Mouse (Mus musculus) thymus, adult 2 months (tissue): Measurements from ENCODE around the gene Epha5. TPM values are rescaled to one million over a fixed set of nuclear protein-coding genes. Genes with fewer than 3 reads are reported as not detected.

Source experiments
- DNase-seq: peaks from one replicate; pipeline ENCODE4 v3.0.0; 2021
- H3K27ac ChIP-seq: fragments of 200-500 bp; 2 replicates; pipeline ENCODE4 v1.5.1; 2012; ENCODE audit warnings: low read length, control low read depth; ENCODE audit not compliant: control insufficient read depth, insufficient read depth
- H3K27me3 ChIP-seq: fragments of 200-500 bp; 2 replicates; pipeline ENCODE4 v1.6.1; 2012; ENCODE audit warnings: mild to moderate bottlenecking, low read length, moderate library complexity, mixed read lengths; ENCODE audit not compliant: control insufficient read depth, insufficient read depth
- H3K36me3 ChIP-seq: fragments of 200-500 bp; 2 replicates; pipeline ENCODE4 v1.6.1; 2012; ENCODE audit warnings: mild to moderate bottlenecking, low read length, moderate library complexity; ENCODE audit not compliant: control insufficient read depth, insufficient read depth
- H3K4me1 ChIP-seq: fragments of 200-500 bp; replicated peaks from 2 replicates; pipeline ENCODE4 v1.6.1; 2012; ENCODE audit warnings: low read length; ENCODE audit not compliant: control insufficient read depth, insufficient read depth
- H3K4me3 ChIP-seq: fragments of 200-500 bp; 2 replicates; pipeline ENCODE4 v1.5.1; 2012; ENCODE audit warnings: mild to moderate bottlenecking, low read length, control low read depth, moderate library complexity; ENCODE audit not compliant: control insufficient read depth, insufficient read depth
- CTCF ChIP-seq: fragments of 200-500 bp; IDR thresholded peaks from 2 replicates; pipeline ENCODE4 v1.5.1; 2012; ENCODE audit warnings: mild to moderate bottlenecking, control low read depth, low read length, moderate library complexity, borderline replicate concordance; ENCODE audit not compliant: control insufficient read depth, poor library complexity, insufficient read depth; ENCODE audit errors: extremely low read depth
- POLR2A ChIP-seq: fragments of 200-500 bp; IDR thresholded peaks from 2 replicates; pipeline ENCODE4 v1.6.1; 2012; ENCODE audit warnings: mild to moderate bottlenecking, low read length, control low read depth, moderate library complexity; ENCODE audit not compliant: control insufficient read depth, poor library complexity, insufficient read depth; ENCODE audit errors: extremely low read depth
- WGBS: fragments of 180-500 bp; shearing (Covaris S2); methylation state at CpG from one replicate; pipeline ENCODE4 v1.1.7; 2018; 5-methylcytosine and 5-hydroxymethylcytosine counted together
- polyA plus RNA-seq: library from polyadenylated mRNA; depleted of rRNA; stranded (reverse); fragments of >200 nt; gene quantifications from 2 replicates; pipeline ENCODE4 v1.2.3, GENCODE M21; 2012

The Epha5 gene
- polyA plus RNA-seq, 1 experiment, result not detected

DNA sequence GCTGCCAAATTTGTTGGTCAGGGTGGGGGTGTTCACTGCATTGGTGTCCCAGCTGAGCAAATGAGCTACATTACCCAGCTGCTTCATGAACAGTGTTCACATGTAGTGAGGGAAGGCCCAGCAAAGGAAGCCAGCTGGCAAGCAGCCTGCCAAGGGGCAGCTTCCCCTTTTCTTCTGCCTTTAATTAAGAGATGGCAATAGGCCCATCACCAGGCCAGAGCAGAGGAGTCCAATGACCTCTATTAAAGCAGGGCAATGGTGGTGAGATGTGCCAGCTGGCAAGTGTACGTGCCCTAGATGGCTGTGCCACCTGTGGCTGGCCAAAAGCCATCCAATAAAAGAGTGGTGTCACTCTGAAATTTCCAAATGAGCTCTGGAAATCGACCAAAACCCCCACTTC, 264.1 kb downstream of the Epha5 start:
- no peak overlapping the region for H3K4me3 ChIP-seq
- 64% methylated on average over 2 of the region's 2 CpGs for WGBS
- no peaks in the 10 kb centered on the region for H3K4me1 ChIP-seq
- no peaks in the 10 kb centered on the region for H3K36me3 ChIP-seq
- no peaks in the 10 kb centered on the region for H3K27me3 ChIP-seq
- H3K27ac ChIP-seq, result no peak overlapping the region
- DNase-seq, result no peak
- TF ChIP-seq CTCF (no peak), POLR2A (no peak)

DNA sequence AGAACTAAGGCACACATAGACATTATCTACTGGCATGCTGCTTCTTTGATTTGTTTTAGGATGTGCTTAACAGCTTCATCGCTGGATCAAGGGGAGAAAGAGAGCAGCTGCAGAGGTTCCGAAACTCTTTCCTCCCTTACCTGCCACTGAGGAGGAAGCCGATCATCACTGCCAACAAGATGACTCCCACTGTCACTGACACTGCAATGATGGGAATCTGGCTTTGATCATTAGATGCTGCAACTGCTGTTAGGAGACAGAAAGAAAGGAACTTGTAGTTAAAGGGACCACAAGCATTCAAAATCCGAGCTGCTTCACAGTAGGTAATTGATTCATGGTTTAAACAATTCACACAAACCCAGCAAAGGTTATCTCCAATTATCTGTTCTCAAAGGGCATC, 275.0 kb downstream of the Epha5 start:
- TF ChIP-seq CTCF (no peak), POLR2A (no peak)
- Histone ChIP-seq H3K36me3 (no peaks in the 10 kb centered on the region), H3K4me3 (no peak overlapping the region), H3K27me3 (no peaks in the 10 kb centered on the region), H3K4me1 (no peaks in the 10 kb centered on the region), H3K27ac (no peak overlapping the region)
- no peak for DNase-seq
- WGBS, result 69% methylated on average over 4 of the region's 4 CpGs

DNA sequence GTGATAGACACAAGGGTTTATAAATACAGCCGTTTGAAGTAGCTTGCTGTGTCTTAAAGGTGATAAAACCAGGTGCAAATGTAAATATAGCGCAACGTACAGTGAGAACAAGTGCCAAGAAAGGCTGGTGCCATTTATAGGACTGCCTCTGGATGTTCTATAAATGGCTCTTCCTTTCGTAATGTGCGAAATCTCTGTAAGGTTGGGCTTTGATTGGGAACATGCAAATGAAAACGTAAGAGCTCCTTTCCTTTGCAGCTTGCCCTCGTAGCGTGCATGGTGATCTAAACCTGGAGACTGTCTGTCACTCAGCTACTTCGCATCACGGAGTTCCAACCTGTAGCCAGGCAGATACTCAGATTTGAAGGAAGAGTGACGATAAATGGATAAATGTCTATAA, 321.2 kb downstream of the Epha5 start:
- no peaks in the 10 kb centered on the region for H3K27me3 ChIP-seq
- TF ChIP-seq POLR2A, result no peak
- no peak for TF ChIP-seq CTCF
- no peak for DNase-seq
- WGBS, result 89% methylated on average over 11 of the region's 11 CpGs
- no peaks in the 10 kb centered on the region for H3K36me3 ChIP-seq
- no peak overlapping the region for H3K27ac ChIP-seq
- no peaks in the 10 kb centered on the region for H3K4me1 ChIP-seq
- no peak overlapping the region for H3K4me3 ChIP-seq

DNA sequence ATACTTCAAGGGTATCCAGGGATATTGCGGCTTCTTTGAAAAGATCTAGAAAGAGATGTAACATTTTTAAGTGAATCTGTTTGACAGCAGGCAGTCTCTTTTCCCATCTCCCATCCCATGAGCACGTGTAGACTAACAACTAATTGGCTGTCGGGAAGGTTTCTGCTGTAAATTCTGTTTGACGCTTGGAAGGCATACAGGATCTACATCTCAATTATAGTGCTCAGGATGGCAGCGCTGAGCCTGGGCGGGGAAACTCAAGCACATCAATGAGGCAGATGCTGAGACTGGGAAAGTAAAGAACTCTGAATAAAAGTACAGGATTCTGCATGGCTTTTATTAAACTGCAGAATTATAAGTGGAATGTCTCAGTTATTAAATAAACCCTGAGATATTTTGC, 335.9 kb downstream of the Epha5 start:
- DNase-seq, result no peak
- Histone ChIP-seq H3K27me3 (no peaks in the 10 kb centered on the region), H3K36me3 (no peaks in the 10 kb centered on the region), H3K4me3 (no peak overlapping the region), H3K27ac (no peak overlapping the region), H3K4me1 (no peaks in the 10 kb centered on the region)
- TF ChIP-seq POLR2A (no peak), CTCF (no peak)
- 72% methylated on average over 6 of the region's 6 CpGs for WGBS

DNA sequence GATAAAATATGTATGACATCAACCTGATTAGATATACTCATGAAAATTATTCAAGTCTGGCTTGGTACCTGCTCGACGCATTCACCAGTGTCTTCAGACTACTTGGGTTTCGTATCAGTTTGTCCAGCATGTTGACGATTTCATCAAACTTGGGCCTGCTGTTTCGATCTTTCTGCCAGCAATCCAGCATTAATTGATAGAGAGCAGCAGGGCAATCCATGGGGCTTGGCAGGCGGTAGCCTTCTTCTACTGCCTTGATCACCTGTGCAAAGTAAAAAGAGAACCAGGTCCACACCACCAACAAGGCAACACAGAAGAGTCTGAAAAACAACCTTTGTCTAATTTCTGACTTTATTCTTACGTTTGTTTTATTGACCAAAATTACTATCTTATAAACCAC, 346.2 kb downstream of the Epha5 start:
- H3K4me3 ChIP-seq, result no peak overlapping the region
- 92% methylated on average over 7 of the region's 7 CpGs for WGBS
- no peaks in the 10 kb centered on the region for H3K27me3 ChIP-seq
- H3K27ac ChIP-seq, result no peak overlapping the region
- TF ChIP-seq CTCF (no peak), POLR2A (no peak)
- no peaks in the 10 kb centered on the region for H3K36me3 ChIP-seq
- H3K4me1 ChIP-seq, result no peaks in the 10 kb centered on the region
- no peak for DNase-seq

DNA sequence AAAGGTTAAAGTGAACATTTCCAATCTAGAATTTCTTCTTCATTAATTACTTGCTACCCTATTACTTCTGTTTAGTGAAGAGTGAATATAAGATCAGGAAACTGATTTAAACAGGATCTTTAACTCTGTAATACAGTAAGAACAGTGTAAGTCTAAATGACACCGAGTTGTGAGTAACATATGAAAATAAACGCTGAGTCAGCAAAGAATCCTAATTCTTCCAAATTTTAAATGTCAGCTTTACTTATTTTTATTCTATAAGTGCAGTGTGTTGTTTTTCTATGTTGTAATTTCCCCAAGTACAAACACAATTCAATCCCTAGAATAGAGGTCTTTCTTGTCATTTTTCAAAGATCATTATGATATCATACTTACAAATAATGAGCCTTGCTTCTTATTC, 363.3 kb downstream of the Epha5 start:
- H3K4me3 ChIP-seq, result no peak overlapping the region
- WGBS, result 90% methylated on average over 2 of the region's 2 CpGs
- DNase-seq, result no peak
- H3K27ac ChIP-seq, result no peak overlapping the region
- no peaks in the 10 kb centered on the region for H3K4me1 ChIP-seq
- no peak for TF ChIP-seq CTCF
- no peaks in the 10 kb centered on the region for H3K27me3 ChIP-seq
- no peaks in the 10 kb centered on the region for H3K36me3 ChIP-seq

DNA sequence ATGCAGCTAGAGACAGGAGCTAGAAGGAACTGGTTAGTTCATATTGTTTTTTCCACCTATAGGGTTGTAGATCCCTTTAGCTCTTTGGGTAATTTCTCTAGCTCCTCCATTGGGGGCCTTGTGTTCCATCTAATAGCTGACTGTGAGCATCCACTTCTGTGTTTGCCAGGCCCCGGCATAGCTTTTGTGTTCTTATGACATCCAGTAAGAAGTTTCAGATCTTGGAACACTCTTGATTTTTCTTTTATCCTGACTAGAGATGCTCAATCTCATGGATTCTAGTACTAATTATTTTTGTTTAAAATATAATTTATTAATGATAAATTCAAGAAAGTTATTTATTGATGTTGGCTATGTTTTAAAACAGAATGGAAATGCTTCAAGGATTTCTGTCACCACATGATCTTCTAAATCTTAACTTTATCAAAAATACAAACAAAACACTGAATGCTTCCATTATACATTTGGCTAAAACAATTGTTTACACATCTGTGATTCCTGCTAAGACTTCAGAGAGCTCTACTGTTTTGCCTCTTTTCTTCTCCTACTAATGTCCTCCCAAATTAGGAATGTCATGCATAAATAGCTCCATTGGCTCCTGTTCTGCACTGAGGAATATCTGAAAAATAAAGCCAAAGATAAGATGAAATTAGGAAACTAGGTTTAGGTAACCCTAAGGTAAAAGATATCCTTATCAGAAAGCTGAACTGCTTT, 379.8 kb downstream of the Epha5 start:
- H3K27me3 ChIP-seq, result no peaks in the 10 kb centered on the region
- 98% methylated on average over 1 of the region's 1 CpGs for WGBS
- no peak overlapping the region for H3K27ac ChIP-seq
- no peak for DNase-seq
- no peak overlapping the region for H3K4me3 ChIP-seq
- H3K4me1 ChIP-seq, result no peaks in the 10 kb centered on the region
- no peaks in the 10 kb centered on the region for H3K36me3 ChIP-seq
- TF ChIP-seq CTCF, result no peak
- no peak for TF ChIP-seq POLR2A
